Mouse (Mus musculus) heart, adult 2 months (tissue): ENCODE measurements around the gene Clgn.

Source experiments
- CTCF ChIP-seq: fragments of 200-600 bp; IDR thresholded peaks from 2 replicates; pipeline ENCODE4 v1.8.1; 2022; ENCODE audit warnings: antibody characterized with exemption, mild to moderate bottlenecking, moderate library complexity
- EP300 ChIP-seq: fragments of 200-500 bp; IDR thresholded peaks from 2 replicates; pipeline ENCODE4 v1.6.1; 2011; ENCODE audit warnings: low read depth, low read length, control low read depth; ENCODE audit not compliant: insufficient read depth
- POLR2A ChIP-seq: fragments of 200-500 bp; IDR thresholded peaks from 2 replicates; pipeline ENCODE4 v1.6.1; 2011; ENCODE audit warnings: mild to moderate bottlenecking, low read depth, low read length, control low read depth; ENCODE audit not compliant: insufficient read depth

- TF ChIP-seq POLR2A: no peak
- TF ChIP-seq CTCF: no peak
- TF ChIP-seq EP300: no peak
These were observed 53.4 kb downstream of the Clgn start for GRCm38 (mm10) chr8:83443052-83443400.
